Mouse (Mus musculus): ENCODE measurements around the gene Usp48. TPM values are rescaled to one million over a fixed set of nuclear protein-coding genes. Genes with fewer than 3 reads are reported as not detected.

Usp48 gene
- total RNA-seq, 2 experiments from 2014 or later = 208 to 213 TPM

DNA sequence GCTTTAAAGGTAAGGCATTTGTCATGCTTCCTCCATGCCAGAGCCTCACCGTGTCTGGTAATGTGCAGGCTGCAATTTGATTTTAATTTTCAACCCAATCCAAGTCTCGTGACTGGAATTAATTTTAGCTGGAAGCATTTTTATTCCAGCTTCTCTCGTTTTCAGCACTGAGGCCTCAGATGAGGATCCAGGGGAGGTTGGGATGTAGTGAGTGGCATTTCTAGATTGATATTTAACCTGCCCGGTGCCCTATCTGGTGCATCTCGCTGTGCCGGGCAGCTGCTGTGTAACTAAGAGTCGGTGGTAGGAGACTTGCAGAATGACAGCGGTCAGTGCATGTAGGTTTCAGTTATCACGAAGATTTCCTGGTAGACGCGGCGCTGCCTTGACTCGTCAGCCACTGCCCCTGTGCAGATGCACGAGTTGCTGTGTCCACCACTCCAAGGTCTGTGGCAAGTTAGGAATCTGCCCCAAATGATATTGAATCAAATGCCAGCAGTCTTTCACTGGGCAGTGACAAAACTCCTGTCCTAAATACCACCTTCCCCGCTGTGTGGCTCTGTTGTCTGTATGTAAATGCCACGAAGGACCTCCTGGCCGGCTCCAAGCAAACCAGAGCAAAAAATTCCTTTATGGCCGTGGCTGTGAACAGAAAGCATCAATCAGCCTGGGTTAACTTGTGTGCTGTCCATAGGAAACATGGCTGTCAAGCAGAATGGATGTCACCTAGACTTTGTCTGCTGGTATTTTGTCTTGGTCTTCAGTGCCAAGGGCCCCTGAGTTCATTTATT lies 61.9 kb downstream of the Usp48 start:
- no peak for ATAC-seq (replicated peaks; ENCODE audit: low FRiP score, low TSS enrichment, poor library complexity, severe bottlenecking)

DNA sequence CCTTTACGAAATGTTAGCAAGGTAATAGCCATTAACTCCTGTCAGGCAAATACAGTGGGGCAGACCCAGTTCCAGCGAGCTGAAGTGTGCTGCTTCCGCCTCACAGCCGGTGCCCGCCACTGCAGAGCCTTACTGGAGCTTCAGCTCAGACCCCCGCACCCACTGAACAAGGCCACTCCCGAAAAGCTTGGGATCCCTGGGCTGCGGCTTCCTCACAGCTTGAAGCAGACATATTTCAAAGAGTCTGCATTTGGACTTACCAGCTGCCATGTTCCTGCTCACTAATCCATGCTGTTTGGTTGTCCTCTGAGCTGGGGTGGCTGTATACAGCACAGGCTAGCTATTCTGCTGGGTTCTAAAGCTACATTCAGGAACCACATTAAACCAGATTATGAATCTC lies 64.1 kb downstream of the Usp48 start:
- ATAC-seq (replicated peaks; ENCODE audit: low FRiP score, low TSS enrichment, poor library complexity, severe bottlenecking) = no peak

- no peak for ATAC-seq (replicated peaks; ENCODE audit: low FRiP score, low TSS enrichment, poor library complexity, severe bottlenecking)
These were observed 66.0 kb downstream of the Usp48 start for GRCm38 (mm10) chr4:137659541-137659940.

DNA sequence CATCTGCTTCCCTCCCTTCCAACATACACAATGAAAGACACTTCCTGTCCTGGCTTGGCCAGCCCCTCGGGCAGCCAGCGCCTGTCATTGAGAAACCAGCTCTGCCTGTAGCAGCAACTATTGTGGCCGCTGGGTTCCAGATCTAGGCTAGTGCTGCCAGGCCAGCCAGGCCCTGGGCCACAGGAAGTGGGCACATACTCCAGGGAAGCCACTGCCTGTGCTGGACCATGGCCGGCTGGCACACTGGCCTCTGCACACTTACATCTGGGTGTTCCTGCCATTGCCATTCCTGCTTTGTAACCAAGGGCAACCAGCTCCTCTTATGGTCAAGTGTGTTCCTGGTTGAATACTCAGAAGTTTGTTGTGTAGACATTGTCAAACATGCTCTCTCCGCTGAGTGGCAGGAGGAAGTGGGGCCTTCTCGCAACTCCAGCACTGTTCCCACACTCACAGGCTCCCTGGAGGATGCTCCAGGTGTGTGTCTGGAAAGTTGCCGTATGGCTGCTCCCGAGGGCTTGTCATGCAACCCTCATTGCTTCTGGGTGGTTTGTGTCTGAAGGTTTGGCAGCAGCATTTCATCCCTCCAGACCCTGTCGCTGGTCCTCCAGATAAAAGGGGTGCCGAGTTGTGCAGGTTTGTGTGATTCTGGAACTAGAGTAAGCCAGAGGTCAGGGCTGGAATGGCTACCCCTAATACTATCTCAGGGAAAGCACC lies 67.0 kb downstream of the Usp48 start:
- no peak for ATAC-seq (replicated peaks; ENCODE audit: low FRiP score, low TSS enrichment, poor library complexity, severe bottlenecking)

GRCm38 (mm10) chr4:137661078-137661450 lies 67.5 kb downstream of the Usp48 start:
- ATAC-seq (replicated peaks; ENCODE audit: low FRiP score, low TSS enrichment, poor library complexity, severe bottlenecking) = no peak

DNA sequence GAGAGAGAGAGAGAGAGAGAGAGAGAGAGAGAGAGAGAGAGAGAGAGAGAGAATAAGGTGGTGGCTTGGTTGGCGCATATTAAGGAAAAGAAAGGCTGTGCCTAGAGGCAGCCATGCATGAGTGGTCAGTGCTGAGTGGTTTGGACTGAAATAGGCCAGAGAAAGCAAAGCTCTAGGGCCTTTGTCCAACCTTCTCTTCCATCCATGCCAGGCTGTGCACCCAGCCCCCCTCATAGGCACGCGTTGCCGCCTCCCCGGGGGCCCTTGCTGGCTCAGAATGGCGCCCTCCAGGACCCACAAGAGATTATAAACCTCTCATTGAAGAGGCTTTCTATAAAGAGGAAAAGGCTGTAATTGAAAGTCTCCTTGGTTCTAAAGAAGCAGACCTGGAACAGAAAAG lies 68.0 kb downstream of the Usp48 start:
- no peak for ATAC-seq (replicated peaks; ENCODE audit: low FRiP score, low TSS enrichment, poor library complexity, severe bottlenecking)

GRCm38 (mm10) chr4:137663491-137663890 lies 69.9 kb downstream of the Usp48 start:
- no peak for ATAC-seq (replicated peaks; ENCODE audit: low FRiP score, low TSS enrichment, poor library complexity, severe bottlenecking)

GRCm38 (mm10) chr4:137664433-137664979 lies 71.0 kb downstream of the Usp48 start, which contains the start of gene Rap1gap:
Gene Rap1gap (plus strand): TSS chr4:137664726.
- no peak for ATAC-seq (replicated peaks; ENCODE audit: low FRiP score, low TSS enrichment, poor library complexity, severe bottlenecking)

DNA sequence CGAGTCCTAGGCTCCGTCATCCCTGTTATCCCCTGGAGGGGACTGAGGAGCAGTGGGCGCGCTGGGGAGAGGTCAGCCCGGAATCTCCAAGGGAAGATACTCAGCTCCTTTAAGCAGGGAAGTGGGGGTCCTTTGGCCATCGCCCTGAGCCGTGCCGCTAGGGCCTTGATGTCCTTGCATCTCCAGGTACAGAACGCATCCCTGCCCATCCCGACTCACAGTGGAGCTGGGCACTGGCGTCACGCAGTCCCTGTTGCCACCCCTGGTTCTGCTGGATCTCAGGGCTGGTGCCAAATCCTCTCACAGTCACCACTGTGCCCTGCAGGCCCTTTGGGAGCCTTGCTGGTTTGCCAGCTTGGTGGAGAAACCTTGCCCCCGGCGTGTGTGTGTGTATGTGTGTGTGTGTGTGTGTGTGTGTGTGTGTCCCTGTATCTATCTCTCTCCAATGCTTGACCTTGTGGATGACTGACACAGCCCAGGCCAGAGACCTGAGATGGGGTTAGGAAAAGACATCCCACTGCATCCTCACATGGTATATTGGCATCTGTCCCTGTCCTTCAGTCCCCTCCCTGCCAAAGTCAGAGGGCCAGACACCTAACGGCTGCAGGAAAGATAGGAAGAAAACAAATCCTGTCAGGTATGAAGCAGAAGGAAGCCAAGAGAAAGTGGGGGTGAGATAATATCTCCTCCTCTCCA lies 71.6 kb downstream of the Usp48 start:
- ATAC-seq (replicated peaks; ENCODE audit: low FRiP score, low TSS enrichment, poor library complexity, severe bottlenecking) = no peak

DNA sequence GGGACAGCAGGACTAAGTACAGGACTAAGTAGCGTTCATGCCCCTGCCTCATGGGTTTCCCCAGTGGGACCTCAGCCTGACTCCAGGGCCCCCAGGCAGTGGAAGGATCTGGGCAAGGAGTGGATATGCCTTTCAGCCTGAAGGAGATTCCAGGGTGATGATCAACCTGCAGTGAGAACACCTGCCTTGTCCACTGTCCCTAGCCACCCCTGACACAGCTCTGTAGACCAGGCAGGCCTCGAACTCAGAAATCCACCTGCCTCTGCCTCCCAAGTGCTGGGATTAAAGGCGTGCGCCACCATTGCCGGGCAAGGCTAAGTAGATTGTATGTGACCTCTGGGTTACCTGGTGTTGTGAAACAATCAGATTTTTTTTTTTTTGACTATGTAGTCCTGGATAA lies 72.2 kb downstream of the Usp48 start:
- no peak for ATAC-seq (replicated peaks; ENCODE audit: low FRiP score, low TSS enrichment, poor library complexity, severe bottlenecking)

DNA sequence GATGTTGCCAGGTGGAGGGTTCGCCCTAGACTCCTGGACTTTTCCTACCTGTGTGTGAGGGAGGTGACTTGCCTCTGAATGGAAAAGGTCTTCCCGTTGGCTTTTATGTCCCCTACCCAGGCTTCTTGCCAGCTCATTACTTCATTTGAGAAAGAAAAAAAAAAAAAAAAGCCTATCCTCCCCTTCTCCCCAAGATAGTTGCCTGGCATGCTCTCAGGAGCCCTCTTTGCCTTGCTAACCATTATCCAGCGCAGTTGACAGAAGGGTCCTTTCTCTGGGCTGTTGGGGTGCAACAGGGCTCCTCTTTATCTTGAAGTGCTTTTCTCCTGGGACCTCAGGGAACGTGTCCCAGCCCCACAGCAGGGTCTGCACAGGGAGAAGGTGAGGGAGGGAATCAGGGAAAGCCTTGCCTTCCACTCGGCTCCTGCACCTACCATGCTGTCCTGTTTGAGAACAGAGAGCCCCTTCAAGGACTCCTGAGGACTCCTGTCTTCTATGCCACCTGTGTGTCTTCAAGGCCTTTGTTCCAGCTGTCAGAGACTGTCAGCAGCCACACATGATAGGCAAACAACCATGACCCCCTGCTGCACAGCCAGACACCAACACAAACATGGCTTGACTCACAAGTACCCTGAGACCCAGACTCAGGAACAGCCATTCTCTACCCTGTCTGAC lies 72.9 kb downstream of the Usp48 start:
- no peak for ATAC-seq (replicated peaks; ENCODE audit: low FRiP score, low TSS enrichment, poor library complexity, severe bottlenecking)

DNA sequence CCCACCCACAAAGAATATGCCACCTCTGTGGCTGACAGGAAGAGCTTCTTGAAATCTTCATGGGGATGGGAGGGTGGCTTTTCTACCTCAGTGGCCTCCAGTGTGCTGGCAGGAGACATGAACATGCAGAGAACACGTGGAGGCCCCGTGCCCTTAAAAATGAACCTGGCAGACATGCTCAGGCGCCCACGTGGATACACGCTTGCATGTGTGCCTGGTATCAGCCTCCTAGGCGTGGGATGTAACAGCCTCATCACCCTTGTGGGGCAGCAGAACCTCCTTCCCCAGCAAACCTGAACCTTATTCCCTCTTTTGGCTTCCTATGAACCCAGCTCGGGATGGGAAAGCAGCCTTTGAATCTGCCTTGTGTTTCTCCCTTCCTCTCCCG lies 73.4 kb downstream of the Usp48 start:
- no peak for ATAC-seq (replicated peaks; ENCODE audit: low FRiP score, low TSS enrichment, poor library complexity, severe bottlenecking)

- no peak for ATAC-seq (replicated peaks; ENCODE audit: low FRiP score, low TSS enrichment, poor library complexity, severe bottlenecking)
These were observed 74.2 kb downstream of the Usp48 start for GRCm38 (mm10) chr4:137667747-137668146.

DNA sequence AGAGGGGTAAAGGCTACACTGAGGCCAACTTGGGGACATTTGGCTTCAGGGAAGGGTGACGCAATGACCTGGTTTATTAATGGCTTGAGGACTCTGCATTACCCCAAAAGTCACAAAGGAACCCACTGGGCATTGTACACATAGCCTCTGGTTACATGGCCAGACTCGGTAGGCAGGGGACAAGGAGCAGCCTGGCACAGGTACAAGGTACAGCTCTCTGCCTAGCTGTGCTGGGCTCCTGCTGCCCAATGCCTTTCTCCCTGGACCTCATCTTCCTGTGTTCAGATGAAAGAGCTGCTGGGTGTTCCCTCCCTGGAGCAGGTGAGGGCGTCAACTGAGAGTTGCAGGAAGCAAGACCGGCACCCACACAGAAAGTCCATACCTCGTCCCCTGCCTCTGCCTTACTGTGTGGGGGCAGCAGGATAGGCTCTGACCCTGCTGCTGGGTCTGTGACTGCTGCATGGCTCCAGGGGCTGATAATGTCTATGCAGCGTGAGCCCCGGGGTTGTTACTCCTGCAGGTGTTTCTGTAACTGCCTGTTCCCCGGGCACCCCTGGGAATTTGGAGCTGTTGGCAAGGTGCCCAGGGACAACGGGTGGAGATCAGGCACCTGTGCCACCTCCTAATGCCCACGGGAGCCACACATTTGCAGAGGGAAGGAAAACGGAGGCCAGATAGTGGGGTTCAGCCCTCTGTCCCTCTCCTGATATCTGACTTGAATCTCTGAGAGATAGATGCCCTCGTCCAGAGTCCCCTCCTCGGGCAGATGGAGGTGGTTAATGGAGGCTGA lies 78.4 kb downstream of the Usp48 start:
- no peak for ATAC-seq (replicated peaks; ENCODE audit: low FRiP score, low TSS enrichment, poor library complexity, severe bottlenecking)

DNA sequence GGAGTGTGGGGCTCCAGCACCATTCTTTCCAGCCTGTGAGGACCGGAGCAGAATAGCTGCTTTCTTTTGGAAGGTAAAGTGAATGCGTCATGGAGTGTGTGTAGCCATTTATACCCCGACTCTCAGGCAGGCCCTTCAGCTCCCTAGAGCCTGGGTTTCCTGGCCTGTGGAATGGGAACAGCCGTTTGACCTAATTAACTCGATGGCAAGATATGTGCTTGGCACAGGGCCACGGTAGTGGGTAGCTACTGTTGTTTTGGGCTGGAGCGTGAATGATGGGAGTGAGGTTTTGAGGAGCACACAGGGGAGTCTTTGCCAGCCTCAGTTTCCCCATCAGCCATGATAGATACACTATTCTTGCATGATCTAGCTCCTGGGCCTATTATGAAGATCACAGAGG lies 82.0 kb downstream of the Usp48 start:
- ATAC-seq (replicated peaks; ENCODE audit: low FRiP score, low TSS enrichment, poor library complexity, severe bottlenecking) = no peak

- ATAC-seq (replicated peaks; ENCODE audit: low FRiP score, low TSS enrichment, poor library complexity, severe bottlenecking) = peak; percentile 71
These were observed 82.5 kb downstream of the Usp48 start for GRCm38 (mm10) chr4:137676057-137676456.

DNA sequence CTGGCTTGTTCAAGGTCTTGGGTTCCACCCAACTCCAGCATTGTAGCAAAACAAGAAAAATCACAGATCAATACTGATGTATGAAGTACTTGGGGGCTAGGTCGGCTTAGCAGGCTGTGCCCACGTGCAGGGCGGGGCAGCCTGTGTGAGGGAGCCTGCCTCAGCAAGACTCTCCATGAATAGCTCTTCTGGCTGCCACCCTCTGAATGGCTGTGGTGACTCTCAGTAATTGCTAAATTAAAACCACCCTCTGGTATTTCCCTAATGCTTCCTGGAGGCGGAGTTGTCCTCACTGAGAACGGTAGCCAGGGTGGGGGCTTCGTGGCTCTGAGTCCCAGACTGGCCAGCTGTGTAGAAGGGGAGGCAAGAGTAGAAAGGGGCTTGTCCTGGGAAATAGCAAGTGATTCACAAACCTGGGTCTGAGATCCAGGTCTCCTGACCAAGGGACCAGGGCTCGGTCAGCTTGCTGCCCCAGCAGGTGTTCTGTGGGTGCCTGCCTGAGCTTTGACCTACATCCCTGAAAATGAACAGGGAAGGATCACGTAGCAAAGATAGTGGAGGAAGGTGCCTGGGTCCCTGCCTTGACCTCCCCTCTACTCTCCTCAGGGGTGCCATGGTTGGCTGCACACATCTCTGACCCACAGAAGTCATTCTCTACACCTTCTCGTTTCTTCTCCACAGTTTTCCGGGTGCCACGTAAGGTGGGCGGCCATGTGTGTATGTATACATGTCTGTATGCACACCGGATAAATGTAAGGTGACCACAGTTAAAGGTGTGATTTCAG lies 83.3 kb downstream of the Usp48 start:
- no peak for ATAC-seq (replicated peaks; ENCODE audit: low FRiP score, low TSS enrichment, poor library complexity, severe bottlenecking)

DNA sequence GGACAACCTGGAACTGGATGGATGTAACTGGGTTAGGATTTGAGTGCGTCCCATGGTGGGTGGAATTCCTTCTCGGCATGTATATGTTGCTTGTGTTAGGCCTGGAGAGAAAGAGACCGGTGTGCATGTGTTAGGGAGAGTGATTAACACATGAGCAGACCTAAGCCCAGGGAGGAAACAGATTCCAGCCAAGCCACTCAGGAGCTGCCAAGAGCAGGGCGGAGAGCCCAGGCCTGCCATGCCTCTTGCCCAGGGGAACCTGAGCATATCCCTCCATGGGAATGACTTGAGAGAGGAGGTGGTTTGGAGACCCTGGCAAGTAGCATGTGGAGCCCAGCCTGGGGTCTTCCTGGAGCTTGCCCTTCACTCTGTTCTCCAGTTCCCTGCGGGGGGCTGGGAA lies 84.4 kb downstream of the Usp48 start:
- ATAC-seq (replicated peaks; ENCODE audit: low FRiP score, low TSS enrichment, poor library complexity, severe bottlenecking) = no peak

All from megakaryocyte-erythroid progenitor cell, adult 5-6 weeks (primary cell).